Mouse (Mus musculus) G1E (cell line): ENCODE measurements around the gene Pdzd3. TPM values are rescaled to one million over a fixed set of nuclear protein-coding genes. Genes with fewer than 3 reads are reported as not detected.

Experiments used
- ATAC-seq: 2 replicates; pipeline ENCODE4 v1.8.0; 2016; ENCODE audit warnings: mild to moderate bottlenecking; ENCODE audit not compliant: insufficient number of reproducible peaks, poor library complexity, low FRiP score, severe bottlenecking; ENCODE audit errors: extremely low read depth
- DNase-seq: peaks from one replicate; pipeline ENCODE4 v3.0.0; 2012; ENCODE audit warnings: low spot score
- H3K27me3 ChIP-seq: 2 replicates; pipeline ENCODE4 v1.6.1; 2012; ENCODE audit warnings: mild to moderate bottlenecking, low read length, inconsistent platforms; ENCODE audit not compliant: insufficient read depth
- H3K36me3 ChIP-seq: replicated peaks from 2 replicates; pipeline ENCODE3; 2012; ENCODE audit warnings: mild to moderate bottlenecking, inconsistent platforms
- H3K4me1 ChIP-seq: 2 replicates; pipeline ENCODE4 v1.6.1; 2012; ENCODE audit warnings: low read depth, low read length, inconsistent platforms, mixed read lengths; ENCODE audit not compliant: insufficient read depth
- H3K4me3 ChIP-seq: 2 replicates; pipeline ENCODE4 v1.5.1; 2012; ENCODE audit warnings: low read depth, mild to moderate bottlenecking, inconsistent platforms, low read length, moderate library complexity, mixed read lengths
- H3K9me3 ChIP-seq: replicated peaks from 2 replicates; pipeline ENCODE4 v1.6.1; 2012; ENCODE audit warnings: inconsistent platforms
- CTCF ChIP-seq: IDR thresholded peaks from 2 replicates; pipeline ENCODE4 v1.5.1; 2012; ENCODE audit warnings: low read depth, low read length, inconsistent platforms, mixed read lengths
- GATA1 ChIP-seq: IDR thresholded peaks from 2 replicates; pipeline ENCODE4 v1.6.1; 2012; ENCODE audit warnings: borderline replicate concordance, low read length, inconsistent platforms, mixed read lengths
- GATA2 ChIP-seq: IDR thresholded peaks from 2 replicates; pipeline ENCODE4 v1.6.1; 2012; ENCODE audit warnings: low read depth, low read length, inconsistent platforms, borderline replicate concordance
- POLR2AphosphoS5 ChIP-seq: IDR thresholded peaks from 2 replicates; pipeline ENCODE4 v1.6.1; 2012; ENCODE audit warnings: low read depth, low read length, inconsistent platforms; ENCODE audit not compliant: insufficient replicate concordance
- TAL1 ChIP-seq: conservative IDR thresholded peaks from 2 replicates; pipeline ENCODE4 v1.6.1; 2012; ENCODE audit warnings: low read depth, low read length, inconsistent platforms, mixed read lengths
- polyA plus RNA-seq: library from polyadenylated mRNA; stranded (reverse); fragments of >175 nt; gene quantifications from 2 replicates; pipeline ENCODE4 v1.2.3, GENCODE M21; 2012
- total RNA-seq, 2 experiments: library from RNA; stranded (forward) in 1 of 2; stranded (reverse) in 1 of 2; fragments of 200-1000 nt in 1 of 2; fragments of >200 nt in 1 of 2; fragmentation: Nextera tagmentation in 1 of 2; gene quantifications; 2 replicates each; pipeline ENCODE4 v1.2.3; 2014 to 2017

Gene Pdzd3
- total and polyA plus RNA-seq, 3 experiments: not detected

- H3K4me1 ChIP-seq: peaks cover 8% of the 10 kb centered on the region; the same call in 1 of the 2 replicates
- H3K36me3 ChIP-seq: peaks cover 2% of the 10 kb centered on the region
- H3K27me3 ChIP-seq: peaks cover 22% of the 10 kb centered on the region
- no peak for ATAC-seq
- TF ChIP-seq CTCF: no peak
- no peak for TF ChIP-seq TAL1
- TF ChIP-seq POLR2AphosphoS5: no peak
- TF ChIP-seq GATA1: no peak
- TF ChIP-seq GATA2: no peak
- peaks cover 2% of the 10 kb centered on the region; the same call in 1 of the 2 replicates for H3K9me3 ChIP-seq
- H3K4me3 ChIP-seq: no peak overlapping the region
- no peak for DNase-seq
Measured at GRCm38 (mm10) chr9:44267319-44268026, 16.2 kb upstream of the Pdzd3 start.

- H3K36me3 ChIP-seq: no peaks in the 10 kb centered on the region
- no peak for ATAC-seq
- H3K27me3 ChIP-seq: peaks cover 28% of the 10 kb centered on the region
- H3K4me1 ChIP-seq: peaks cover 8% of the 10 kb centered on the region; the same call in 1 of the 2 replicates
- peaks cover 2% of the 10 kb centered on the region; the same call in 1 of the 2 replicates for H3K9me3 ChIP-seq
- TF ChIP-seq GATA1: no peak
- no peak for TF ChIP-seq POLR2AphosphoS5
- no peak for TF ChIP-seq GATA2
- TF ChIP-seq CTCF: no peak
- no peak for TF ChIP-seq TAL1
- DNase-seq: no peak
- H3K4me3 ChIP-seq: no peak overlapping the region
Measured at GRCm38 (mm10) chr9:44266478-44267226, 15.4 kb upstream of the Pdzd3 start.

- TF ChIP-seq GATA1: no peak
- no peak for TF ChIP-seq POLR2AphosphoS5
- no peak for TF ChIP-seq TAL1
- no peak for TF ChIP-seq CTCF
- no peak for TF ChIP-seq GATA2
- no peaks in the 10 kb centered on the region for H3K9me3 ChIP-seq
- no peaks in the 10 kb centered on the region for H3K36me3 ChIP-seq
- H3K27me3 ChIP-seq: peaks cover 46% of the 10 kb centered on the region
- H3K4me3 ChIP-seq: no peak overlapping the region
- ATAC-seq (no peak), DNase-seq (no peak)
- H3K4me1 ChIP-seq: peaks cover 6% of the 10 kb centered on the region; the same call in 1 of the 2 replicates
Measured at GRCm38 (mm10) chr9:44261388-44261787, 10.1 kb upstream of the Pdzd3 start.

GRCm38 (mm10) chr9:44259014-44259413 is 7.7 kb upstream of the Pdzd3 start:
- TF ChIP-seq GATA1: no peak
- TF ChIP-seq GATA2: no peak
- TF ChIP-seq CTCF: no peak
- no peak for TF ChIP-seq TAL1
- TF ChIP-seq POLR2AphosphoS5: no peak
- no peaks in the 10 kb centered on the region for H3K9me3 ChIP-seq
- no peaks in the 10 kb centered on the region for H3K36me3 ChIP-seq
- DNase-seq (no peak), ATAC-seq (no peak)
- H3K4me1 ChIP-seq: peaks cover 11% of the 10 kb centered on the region; the same call in 1 of the 2 replicates
- no peak overlapping the region for H3K4me3 ChIP-seq
- H3K27me3 ChIP-seq: peaks cover 53% of the 10 kb centered on the region

- TF ChIP-seq TAL1 (no peak), POLR2AphosphoS5 (no peak), GATA1 (no peak), GATA2 (no peak), CTCF (no peak)
- Histone ChIP-seq H3K27me3 (peaks cover 53% of the 10 kb centered on the region), H3K4me1 (peaks cover 10% of the 10 kb centered on the region; the same call in 1 of the 2 replicates), H3K4me3 (no peak overlapping the region), H3K9me3 (no peaks in the 10 kb centered on the region), H3K36me3 (no peaks in the 10 kb centered on the region)
- no peak for DNase-seq
- no peak for ATAC-seq
Measured at GRCm38 (mm10) chr9:44256213-44256612, 4.9 kb upstream of the Pdzd3 start.

GRCm38 (mm10) chr9:44255136-44255521 is 3.9 kb upstream of the Pdzd3 start:
- H3K4me3 ChIP-seq: no peak overlapping the region
- peaks cover 17% of the 10 kb centered on the region for H3K4me1 ChIP-seq
- ATAC-seq (no peak), DNase-seq (no peak)
- no peaks in the 10 kb centered on the region for H3K9me3 ChIP-seq
- no peaks in the 10 kb centered on the region for H3K36me3 ChIP-seq
- no peak for TF ChIP-seq GATA1
- TF ChIP-seq TAL1: no peak
- H3K27me3 ChIP-seq: peaks cover 61% of the 10 kb centered on the region
